ENCODE assay signal across 25 mouse cellular contexts in genomic region chrX:102101886-102102285, GRCm38 (mm10). TPM values are rescaled to one million over a fixed set of nuclear protein-coding genes. Genes with fewer than 3 reads are reported as not detected.
A peak's percentile ranks its signal among the peaks of the same experiment; 100 is the strongest.
DNase-seq lines count a peak whose midpoint lies in the region; ATAC-seq and TF ChIP-seq lines count a peak whose summit lies in the region.
"Had no signal": no experiment of that assay in that cellular context is flagged by ENCODE, and none has a peak within 500 bp of the region (broad histone marks: within the 10 kb centered on the region; RNA-seq: fewer than 3 reads in every experiment).

No protein-coding gene starts in this region.

- ATAC-seq in lung, postnatal 0 days = no peak; the same call in 1 of the 2 replicates
- ATAC-seq: forebrain, embryonic 14.5 days; forebrain, postnatal 0 days; hindbrain, embryonic 16.5 days; Patski had no signal

- no peak overlapping the region for H3K4me2 ChIP-seq in lung, postnatal 0 days (replicated peaks; ENCODE audit: low read depth, low read length)
- H3K4me2 ChIP-seq: embryonic facial prominence, embryonic 12.5 days; embryonic facial prominence, embryonic 15.5 days; heart, embryonic 12.5 days; heart, embryonic 15.5 days; hindbrain, embryonic 13.5 days had no signal

- H3K27ac ChIP-seq in heart, adult 2 months = no peak overlapping the region
- H3K27ac ChIP-seq in lung, postnatal 0 days (ENCODE audit: low read length) = no peak overlapping the region
- H3K27ac ChIP-seq in bone marrow macrophage, adult 2 months (ENCODE audit: insufficient read depth, low read depth, low read length) = peak overlapping the region; percentile 10; the same call in 1 of the 2 replicates
- H3K27ac ChIP-seq: embryonic facial prominence, embryonic 12.5 days; embryonic facial prominence, embryonic 15.5 days; heart, embryonic 15.5 days; hindbrain, embryonic 10.5 days; hindbrain, embryonic 13.5 days had no signal

- 60% methylated on average over 7 of the region's 7 CpGs for WGBS in heart, adult 2 months
- WGBS in lung, postnatal 0 days = 45% methylated on average over 7 of the region's 7 CpGs

- no peak for TF ChIP-seq EP300 in heart, adult 2 months (IDR thresholded peaks at IDR 0.05; ENCODE audit: insufficient read depth, low read depth, low read length)
- TF ChIP-seq EP300 in lung, postnatal 0 days (IDR thresholded peaks at IDR 0.05) = no peak

- DNase-seq in heart, adult 11 months = peak; percentile 55
- no peak for DNase-seq in heart, adult 2 months
- DNase-seq in lung, postnatal 0 days (ENCODE audit: low spot score) = peak; percentile 17
- DNase-seq in lung, postnatal 10 days = no peak
- DNase-seq in left cerebral cortex, postnatal 4 days = no peak
- DNase-seq: adrenal gland, postnatal 10 days; adrenal gland, postnatal 36 days; cerebellum, adult 11 months; cerebellum, adult 9-11 months; forebrain, postnatal 0 days; gastrocnemius, postnatal 25 days; heart, postnatal 10 days; heart, postnatal 36 days had no signal

- H3K79me2 ChIP-seq in heart, adult 2 months (replicated peaks; ENCODE audit: control insufficient read depth, insufficient read depth, low read length) = no peaks in the 10 kb centered on the region

- no peaks in the 10 kb centered on the region for H3K36me3 ChIP-seq in heart, adult 2 months (ENCODE audit: control insufficient read depth, insufficient read depth, low read length)
- H3K36me3 ChIP-seq in lung, postnatal 0 days (ENCODE audit: insufficient read depth, low read length) = no peaks in the 10 kb centered on the region
- H3K36me3 ChIP-seq: embryonic facial prominence, embryonic 12.5 days; embryonic facial prominence, embryonic 15.5 days; G1E; heart, embryonic 12.5 days; heart, embryonic 15.5 days; hindbrain, embryonic 10.5 days; hindbrain, embryonic 13.5 days had no signal

- no peaks in the 10 kb centered on the region for H3K27me3 ChIP-seq in heart, adult 2 months (ENCODE audit: control insufficient read depth, insufficient read depth, low read length)
- no peaks in the 10 kb centered on the region for H3K27me3 ChIP-seq in lung, postnatal 0 days (replicated peaks; ENCODE audit: insufficient read depth, low read length)
- H3K27me3 ChIP-seq: CH12.LX; embryonic facial prominence, embryonic 12.5 days; embryonic facial prominence, embryonic 15.5 days; heart, embryonic 12.5 days; heart, embryonic 15.5 days; hindbrain, embryonic 13.5 days; Patski had no signal

- no peaks in the 10 kb centered on the region for H3K4me1 ChIP-seq in heart, adult 2 months (ENCODE audit: control insufficient read depth, insufficient read depth, low read length)
- H3K4me1 ChIP-seq in lung, postnatal 0 days (ENCODE audit: insufficient read depth, low read depth, low read length) = no peaks in the 10 kb centered on the region
- peaks cover 11% of the 10 kb centered on the region for H3K4me1 ChIP-seq in bone marrow macrophage, adult 2 months (ENCODE audit: control insufficient read depth, insufficient read depth, low read length)
- H3K4me1 ChIP-seq: embryonic facial prominence, embryonic 12.5 days; embryonic facial prominence, embryonic 15.5 days; heart, embryonic 12.5 days; heart, embryonic 15.5 days; hindbrain, embryonic 13.5 days had no signal

- H3K4me3 ChIP-seq in heart, adult 2 months = no peak overlapping the region
- H3K4me3 ChIP-seq in lung, postnatal 0 days (ENCODE audit: low read depth, low read length) = no peak overlapping the region
- no peak overlapping the region for H3K4me3 ChIP-seq in bone marrow macrophage, adult 2 months (ENCODE audit: insufficient read depth, low read length)
- H3K4me3 ChIP-seq: embryonic facial prominence, embryonic 12.5 days; embryonic facial prominence, embryonic 15.5 days; heart, embryonic 12.5 days; heart, embryonic 15.5 days; hindbrain, embryonic 10.5 days; hindbrain, embryonic 13.5 days had no signal

- TF ChIP-seq POLR2A in heart, adult 2 months (IDR thresholded peaks at IDR 0.05; ENCODE audit: insufficient read depth, low read depth, low read length) = no peak
- TF ChIP-seq POLR2A in bone marrow macrophage, adult 2 months (IDR thresholded peaks at IDR 0.05; ENCODE audit: borderline replicate concordance, low read depth, low read length) = no peak

- no peak for TF ChIP-seq CTCF in heart, adult 2 months (IDR thresholded peaks at IDR 0.05)
- TF ChIP-seq CTCF in lung, postnatal 0 days (IDR thresholded peaks at IDR 0.05) = no peak
- no peak for TF ChIP-seq CTCF in bone marrow macrophage, adult 2 months (IDR thresholded peaks at IDR 0.05; ENCODE audit: low read depth, low read length)

- H3K9ac ChIP-seq in heart, adult 2 months (ENCODE audit: low read depth, low read length) = no peak overlapping the region
- no peak overlapping the region for H3K9ac ChIP-seq in lung, postnatal 0 days (replicated peaks; ENCODE audit: low read depth)
- H3K9ac ChIP-seq: embryonic facial prominence, embryonic 12.5 days; embryonic facial prominence, embryonic 15.5 days; forebrain, postnatal 0 days; heart, embryonic 12.5 days; heart, embryonic 15.5 days; hindbrain, embryonic 13.5 days had no signal

- H3K9me3 ChIP-seq in lung, postnatal 0 days (ENCODE audit: low read length) = no peaks in the 10 kb centered on the region
- H3K9me3 ChIP-seq: embryonic facial prominence, embryonic 12.5 days; embryonic facial prominence, embryonic 15.5 days; G1E; heart, embryonic 12.5 days; heart, embryonic 15.5 days; hindbrain, embryonic 10.5 days; hindbrain, embryonic 13.5 days had no signal

- intact Hi-C loops in heart, adult 2 months (cut with DNase I) = no loop called here
- intact Hi-C loops in left cerebral cortex, postnatal 4 days (cut with DNase I) = no loop called here

RNA-seq across cellular contexts. Expression of gene Pin4, which starts 17.4 kb away (rescaled TPM):
- 10 to 100 TPM; 16.4 TPM for total RNA-seq in heart, adult 2 months (2021)
- polyA plus RNA-seq in heart, adult 2 months (2012; rRNA removed) = 1.8 and 5.1 TPM in 2 replicates
- polyA plus RNA-seq in lung, postnatal 0 days (2015; fragmentation: Nextera tagmentation; extraction: Ambion mirVana) = 41.4 and 58.7 TPM in 2 replicates
- polyA plus RNA-seq in bone marrow macrophage, adult 2 months (2012; ENCODE audit: insufficient read depth, insufficient read length, missing spikeins) = 99.9 and 103 TPM in 2 replicates
- 10 to 100 TPM; 19.1 to 23.7 TPM for total RNA-seq in left cerebral cortex, postnatal 4 days (2021)

RNA-seq across cellular contexts. Expression of gene Rtl5, which starts 30.8 kb away (rescaled TPM):
- 1 to 10 TPM; 1.7 to 2.3 TPM for total RNA-seq in heart, adult 2 months (2021)
- 2.1 and 4.6 TPM in 2 replicates for polyA plus RNA-seq in heart, adult 2 months (2012; rRNA removed)
- 1.5 and 1.7 TPM in 2 replicates for polyA plus RNA-seq in lung, postnatal 0 days (2015; fragmentation: Nextera tagmentation; extraction: Ambion mirVana)
- 26.5 and 27.0 TPM in 2 replicates for polyA plus RNA-seq in bone marrow macrophage, adult 2 months (2012; ENCODE audit: insufficient read depth, insufficient read length, missing spikeins)
- 10 to 100 TPM; 14.0 to 17.3 TPM for total RNA-seq in left cerebral cortex, postnatal 4 days (2021)
- polyA plus RNA-seq: G1E had no signal

RNA-seq across cellular contexts. Expression of gene Ercc6l, which starts 55.0 kb away (rescaled TPM):
- under 1 TPM; 0.34 to 0.36 TPM for total RNA-seq in heart, adult 2 months (2021)
- polyA plus RNA-seq in heart, adult 2 months (2012; rRNA removed) = 0.10 and 0.23 TPM in 2 replicates
- polyA plus RNA-seq in lung, postnatal 0 days (2015; fragmentation: Nextera tagmentation; extraction: Ambion mirVana) = 0.87 and 1.1 TPM in 2 replicates
- 7.0 and 7.8 TPM in 2 replicates for polyA plus RNA-seq in bone marrow macrophage, adult 2 months (2012; ENCODE audit: insufficient read depth, insufficient read length, missing spikeins)
- total RNA-seq in left cerebral cortex, postnatal 4 days (2021) = 1 to 10 TPM; 1.0 to 1.1 TPM

Comparison
In these comparisons a context has a peak if more than half of its experiments do, and no peak if none do; other contexts are left out.
1. DNase-seq: peak in heart, adult 11 months (single experiment) and lung, postnatal 0 days (single experiment); none in heart, adult 2 months (0 of 2), lung, postnatal 10 days (single experiment) and left cerebral cortex, postnatal 4 days (single experiment).